Mouse (Mus musculus) myocyte (in vitro differentiated cells): ENCODE measurements around the gene Ndufa11.

Experiments used
- MAX ChIP-seq: IDR thresholded peaks from one replicate; pipeline ENCODE4 v1.6.1; 2011; ENCODE audit warnings: low read depth, mild to moderate bottlenecking, control low read depth
- MYOD1 ChIP-seq, 3 experiments: IDR thresholded peaks; one replicate each; pipeline ENCODE4 v1.6.1; 2011; ENCODE audit warnings: control low read depth in 2 of 3, low read depth in 2 of 3, mild to moderate bottlenecking in 2 of 3, moderate library complexity in 1 of 3; ENCODE audit not compliant: insufficient read length in 2 of 3, control insufficient read depth in 1 of 3
- POLR2A ChIP-seq: IDR thresholded peaks from one replicate; pipeline ENCODE4 v1.6.1; 2011; ENCODE audit warnings: low read depth, mild to moderate bottlenecking, control low read depth, moderate library complexity; ENCODE audit not compliant: insufficient read length

GRCm38 (mm10) chr17:56765431-56765830 is 47.9 kb downstream of the Ndufa11 start:
- TF ChIP-seq MAX (no peak), MYOD1 (IDR thresholded peaks at IDR 0.05; ENCODE audit: control insufficient read depth in 1 of 3, insufficient read length in 2 of 3, low read depth in 2 of 3) (no peak), POLR2A (no peak)
